Mouse (Mus musculus) olfactory bulb, adult 2 months (tissue): Measurements from ENCODE around the gene Kdm2b. TPM values are rescaled to one million over a fixed set of nuclear protein-coding genes. Genes with fewer than 3 reads are reported as not detected.

Experiments used
- H3K27ac ChIP-seq: fragments of 200-500 bp; 2 replicates; pipeline ENCODE4 v1.5.1; 2012; ENCODE audit warnings: low read depth, low read length; ENCODE audit not compliant: insufficient read depth
- H3K4me1 ChIP-seq: fragments of 200-500 bp; 2 replicates; pipeline ENCODE4 v1.6.1; 2012; ENCODE audit warnings: low read length; ENCODE audit not compliant: control insufficient read depth, insufficient read depth
- H3K4me3 ChIP-seq: fragments of 200-500 bp; 2 replicates; pipeline ENCODE4 v1.5.1; 2012; ENCODE audit warnings: mild to moderate bottlenecking, low read depth, low read length, moderate library complexity; ENCODE audit not compliant: insufficient read depth
- CTCF ChIP-seq: fragments of 200-500 bp; IDR thresholded peaks from 2 replicates; pipeline ENCODE4 v1.5.1; 2012; ENCODE audit warnings: low read depth, mild to moderate bottlenecking, low read length, moderate library complexity; ENCODE audit not compliant: insufficient read depth
- POLR2A ChIP-seq: fragments of 200-500 bp; IDR thresholded peaks from 2 replicates; pipeline ENCODE4 v1.6.1; 2012; ENCODE audit warnings: mild to moderate bottlenecking, low read depth, low read length, moderate library complexity; ENCODE audit not compliant: insufficient read depth
- WGBS: fragments of 180-500 bp; shearing (Covaris S2); methylation state at CpG from one replicate; pipeline ENCODE4 v1.1.7; 2018; 5-methylcytosine and 5-hydroxymethylcytosine counted together
- polyA plus RNA-seq: library from polyadenylated mRNA; stranded (reverse); fragments of >200 nt; gene quantifications from 2 replicates; pipeline ENCODE4 v1.2.4, GENCODE M21; 2012; ENCODE audit warnings: low replicate concordance; ENCODE audit not compliant: missing spikeins, insufficient read depth, insufficient read length

Gene Kdm2b
- polyA plus RNA-seq, 1 experiment = 114 TPM

DNA sequence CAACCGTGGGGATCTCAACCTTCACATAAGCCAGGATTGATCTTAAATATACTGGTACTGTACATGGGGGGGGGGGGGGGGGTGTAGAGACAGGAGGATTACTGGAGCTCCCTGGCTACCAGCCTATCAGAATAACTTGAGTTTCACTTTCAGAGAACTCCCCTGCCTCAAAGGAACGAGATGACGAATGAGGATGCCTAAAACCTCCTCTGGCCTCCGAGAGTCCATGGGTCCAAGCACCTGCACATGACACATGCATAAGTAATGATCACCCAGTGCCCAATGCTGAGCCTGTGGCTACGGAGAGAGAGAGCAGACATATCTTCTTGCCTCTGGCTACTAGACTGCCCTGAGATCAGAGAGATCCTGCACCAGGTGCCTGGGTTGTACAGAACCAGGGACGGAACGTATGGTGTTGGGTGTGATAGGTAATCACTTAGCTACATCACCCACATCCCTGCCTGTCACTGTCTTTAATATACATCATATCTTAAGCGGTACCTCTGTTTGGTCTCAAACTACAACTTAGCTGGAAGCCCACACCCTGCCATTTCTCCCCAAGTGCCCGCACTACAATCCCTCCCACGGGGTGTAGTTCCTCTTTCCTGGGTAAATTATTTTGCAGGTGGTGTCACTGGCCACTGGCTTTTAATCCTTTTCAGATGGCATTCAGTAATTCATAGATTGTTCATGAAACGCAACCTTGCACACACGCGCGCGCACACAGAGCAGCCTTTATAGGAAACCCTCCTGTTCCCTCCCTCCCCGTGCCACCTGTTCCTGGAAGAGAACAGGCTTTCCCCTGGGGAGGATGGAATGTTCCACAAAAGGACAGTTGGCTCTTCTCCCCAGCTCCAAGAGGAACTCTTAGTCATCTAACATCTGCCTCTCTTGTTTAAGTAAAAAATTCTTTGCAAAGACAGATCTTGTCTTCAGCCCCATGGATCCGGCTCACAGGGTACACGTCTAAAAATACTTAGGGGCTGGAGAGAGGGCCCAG, 7.9 kb upstream of the Kdm2b start:
- 85% methylated on average over 18 of the region's 18 CpGs for WGBS
- H3K4me1 ChIP-seq = peaks cover 2% of the 10 kb centered on the region; the same call in 1 of the 2 replicates
- H3K4me3 ChIP-seq = no peak overlapping the region
- TF ChIP-seq POLR2A (no peak), CTCF (no peak)
- no peak overlapping the region for H3K27ac ChIP-seq

- no peak for TF ChIP-seq CTCF
- no peak for TF ChIP-seq POLR2A
- Histone ChIP-seq H3K4me1 (peaks cover 13% of the 10 kb centered on the region), H3K4me3 (no peak overlapping the region), H3K27ac (no peak overlapping the region)
- WGBS = 26% methylated on average over 1 of the region's 1 CpGs
Measured at GRCm38 (mm10) chr5:122994910-122995309, 5.3 kb upstream of the Kdm2b start.

DNA sequence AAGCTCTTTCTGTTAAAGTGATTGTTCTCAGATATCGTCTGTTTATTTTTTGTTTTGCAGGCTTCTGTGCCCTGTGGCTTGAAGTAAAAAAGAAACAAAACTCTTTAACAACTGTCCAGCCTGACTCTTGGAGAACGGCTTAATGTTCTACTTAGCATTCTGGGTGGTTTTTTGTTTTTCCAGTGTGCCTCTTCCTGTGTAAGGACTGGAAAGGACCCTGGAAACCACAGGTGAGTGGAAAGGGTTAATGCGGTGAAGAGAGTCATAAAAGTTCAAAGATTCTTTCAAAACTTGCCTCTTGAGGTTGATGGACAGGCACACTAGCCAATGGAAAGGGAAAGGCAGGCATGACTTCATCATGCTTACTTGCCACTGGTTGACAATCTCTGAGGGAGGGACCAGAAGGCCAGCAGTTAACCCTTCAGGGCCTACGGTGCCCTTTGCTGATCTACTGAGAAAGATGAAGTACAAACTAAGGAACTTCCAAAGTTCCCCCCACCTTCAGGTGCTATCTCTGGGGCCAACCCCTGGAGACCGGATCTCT, 4.8 kb upstream of the Kdm2b start:
- Histone ChIP-seq H3K4me3 (no peak overlapping the region), H3K4me1 (peaks cover 13% of the 10 kb centered on the region), H3K27ac (no peak overlapping the region)
- WGBS = 38% methylated on average over 5 of the region's 5 CpGs
- no peak for TF ChIP-seq CTCF
- TF ChIP-seq POLR2A = no peak

GRCm38 (mm10) chr5:122993811-122994210, 4.2 kb upstream of the Kdm2b start:
- WGBS = 61% methylated on average over 2 of the region's 2 CpGs

GRCm38 (mm10) chr5:122991350-122992004, 1.9 kb upstream of the Kdm2b start:
- Histone ChIP-seq H3K4me3 (no peak overlapping the region), H3K4me1 (peaks cover 24% of the 10 kb centered on the region), H3K27ac (no peak overlapping the region)
- no peak for TF ChIP-seq CTCF
- TF ChIP-seq POLR2A = no peak
- 72% methylated on average over 5 of the region's 5 CpGs for WGBS

More at GRCm38 (mm10) chr5:122993811-122994210, 4.2 kb upstream of the Kdm2b start:
- Histone ChIP-seq H3K27ac (no peak overlapping the region), H3K4me1 (peaks cover 13% of the 10 kb centered on the region), H3K4me3 (no peak overlapping the region)
- TF ChIP-seq CTCF (no peak), POLR2A (no peak)

DNA sequence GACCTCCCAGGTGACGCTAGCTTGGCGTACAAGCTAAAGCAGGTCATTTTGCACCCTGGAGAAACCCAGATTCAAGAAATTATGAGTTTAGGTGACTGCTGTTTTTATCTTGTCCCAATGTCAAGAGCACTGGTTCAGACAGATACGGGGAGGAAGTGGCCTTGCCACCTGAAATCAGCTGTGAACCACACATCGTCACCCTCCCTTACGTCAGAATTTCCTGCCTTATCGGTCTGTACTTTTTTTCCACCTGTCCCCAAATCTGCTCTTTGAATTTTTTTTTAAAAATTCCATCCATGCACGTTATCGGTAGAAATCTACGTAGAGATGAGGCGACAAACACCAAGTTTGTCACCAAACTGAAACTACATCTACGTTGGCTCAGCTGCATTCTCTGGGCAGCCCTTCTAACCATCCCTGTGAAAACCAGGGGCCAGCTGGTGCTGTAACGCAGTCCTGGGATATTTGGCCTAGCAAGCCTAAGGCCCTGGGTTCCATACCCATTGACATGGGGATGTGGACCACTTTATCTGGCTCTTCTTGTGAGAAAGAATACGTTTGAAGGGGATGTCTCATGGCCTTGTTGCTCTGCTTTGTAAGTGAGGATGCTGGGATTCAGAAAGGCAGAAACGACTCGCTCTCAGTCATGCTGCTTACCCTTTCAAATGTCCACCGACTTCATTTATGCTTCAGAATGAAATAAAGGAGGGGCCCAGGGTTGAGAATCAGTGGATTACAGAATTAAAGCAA, 963 bp upstream of the Kdm2b start:
- Histone ChIP-seq H3K27ac (no peak overlapping the region), H3K4me3 (0 out of 2 replicates have a peak overlapping the region, but pooled peaks have one; percentile 9)
- 60% methylated on average over 16 of the region's 16 CpGs for WGBS

DNA sequence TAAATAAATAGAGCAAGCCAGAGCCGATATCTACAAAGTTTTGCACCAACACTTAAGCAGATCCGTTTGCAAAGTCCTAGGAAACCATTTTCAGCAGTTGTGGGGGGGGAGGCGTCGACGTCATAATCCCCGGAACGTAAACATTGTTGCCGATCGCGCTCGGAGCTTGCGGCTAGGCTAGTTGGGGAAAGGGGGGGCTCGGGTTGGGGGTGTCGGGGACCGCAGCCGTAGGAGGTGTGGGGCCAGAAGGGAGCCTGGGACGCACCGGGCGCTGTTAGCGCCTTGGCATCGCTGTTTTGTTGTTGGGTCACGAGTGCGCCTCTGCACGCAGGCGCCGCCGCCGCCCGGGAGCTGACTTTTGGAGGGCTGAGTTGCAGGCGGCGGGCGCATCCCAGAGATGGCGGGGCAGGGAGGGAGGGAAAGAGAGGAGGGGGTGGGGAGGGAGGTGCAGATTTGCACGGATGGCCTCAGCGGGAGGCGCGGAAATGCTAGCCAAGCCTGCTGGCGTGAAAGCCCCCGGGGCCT, 560 bp downstream of the Kdm2b start:
- H3K4me1 ChIP-seq = peaks cover 36% of the 10 kb centered on the region
- WGBS = under 1% methylated on average over 37 of the region's 39 CpGs
- H3K27ac ChIP-seq = no peak overlapping the region
- peak overlapping the region; percentile 70 for H3K4me3 ChIP-seq
- TF ChIP-seq POLR2A (peak; percentile 49; the same call in 1 of the 2 replicates), CTCF (no peak)

More for the DNA sequence above, 963 bp upstream of the Kdm2b start:
- H3K4me1 ChIP-seq = peaks cover 29% of the 10 kb centered on the region
- TF ChIP-seq POLR2A (no peak), CTCF (no peak)
